Mouse (Mus musculus) embryonic facial prominence, embryonic 13.5 days (tissue): ENCODE results near the gene Stat3. TPM values are rescaled to one million over a fixed set of nuclear protein-coding genes. Genes with fewer than 3 reads are reported as not detected.

Experiments used
- ATAC-seq: fragments of 200-750 bp; cut with Nextera tagmentation; 2 replicates; pipeline ENCODE4 v1.8.0; 2017; ENCODE audit warnings: low read depth; ENCODE audit not compliant: insufficient number of reproducible peaks, insufficient read depth, low FRiP score, low TSS enrichment
- H3K27ac ChIP-seq: fragments of 300-500 bp; sonication (generic); 2 replicates; pipeline ENCODE4 v1.5.1; 2015; ENCODE audit warnings: moderate library complexity, mild to moderate bottlenecking, inconsistent platforms
- H3K27me3 ChIP-seq: fragments of 300-500 bp; sonication (generic); 2 replicates; pipeline ENCODE4 v1.6.1; 2015; ENCODE audit warnings: mild to moderate bottlenecking, inconsistent platforms
- H3K36me3 ChIP-seq: fragments of 300-500 bp; sonication (generic); 2 replicates; pipeline ENCODE4 v1.6.1; 2015; ENCODE audit warnings: mild to moderate bottlenecking, inconsistent platforms
- H3K4me1 ChIP-seq: fragments of 300-500 bp; sonication (generic); 2 replicates; pipeline ENCODE4 v1.6.1; 2015; ENCODE audit warnings: inconsistent platforms
- H3K4me2 ChIP-seq: fragments of 300-500 bp; sonication (generic); 2 replicates; pipeline ENCODE4 v1.6.1; 2015; ENCODE audit warnings: moderate library complexity, mild to moderate bottlenecking, inconsistent platforms
- H3K4me3 ChIP-seq: fragments of 300-500 bp; sonication (generic); 2 replicates; pipeline ENCODE4 v1.5.1; 2015; ENCODE audit warnings: mild to moderate bottlenecking, inconsistent platforms
- H3K9ac ChIP-seq: fragments of 300-500 bp; sonication (generic); 2 replicates; pipeline ENCODE4 v1.6.1; 2015; ENCODE audit warnings: mild to moderate bottlenecking, inconsistent platforms
- H3K9me3 ChIP-seq: fragments of 300-500 bp; sonication (generic); 2 replicates; pipeline ENCODE4 v1.6.1; 2016; ENCODE audit warnings: inconsistent platforms
- WGBS: fragments of 180-500 bp; shearing (Covaris S2); methylation state at CpG from one replicate; pipeline ENCODE4 v1.1.7; 2015; ENCODE audit warnings: mixed read lengths; 5-methylcytosine and 5-hydroxymethylcytosine counted together
- polyA plus RNA-seq: library from polyadenylated mRNA; unstranded; fragments of >200 nt; fragmentation: Nextera tagmentation; extraction: Ambion mirVana; gene quantifications from 2 replicates; pipeline ENCODE4 v1.2.1, GENCODE M21; 2015

Stat3 gene
- polyA plus RNA-seq, 1 experiment from 2014 or later: 40.7 TPM

- no peak overlapping the region for H3K9ac ChIP-seq
- WGBS: 87% methylated on average over 7 of the region's 7 CpGs
- no peak overlapping the region for H3K4me2 ChIP-seq
- no peak overlapping the region for H3K4me3 ChIP-seq
- no peaks in the 10 kb centered on the region for H3K36me3 ChIP-seq
- H3K4me1 ChIP-seq: peaks cover 26% of the 10 kb centered on the region
- H3K27ac ChIP-seq: no peak overlapping the region
- H3K27me3 ChIP-seq: peaks cover 56% of the 10 kb centered on the region
- no peak for ATAC-seq
- H3K9me3 ChIP-seq: peaks cover 4% of the 10 kb centered on the region; the same call in 1 of the 2 replicates
Observed at GRCm38 (mm10) chr11:100973245-100973644, 33.9 kb upstream of the Stat3 start.

GRCm38 (mm10) chr11:100971455-100971854, 32.1 kb upstream of the Stat3 start:
- H3K27ac ChIP-seq: peak overlapping the region; percentile 89; the same call in 1 of the 2 replicates
- peak overlapping the region; percentile 88 for H3K4me2 ChIP-seq
- H3K9me3 ChIP-seq: peaks cover 4% of the 10 kb centered on the region; the same call in 1 of the 2 replicates
- ATAC-seq: no peak
- no peaks in the 10 kb centered on the region for H3K36me3 ChIP-seq
- no peak overlapping the region for H3K4me3 ChIP-seq
- 69% methylated on average over 10 of the region's 10 CpGs for WGBS
- H3K9ac ChIP-seq: no peak overlapping the region; the same call in 1 of the 2 replicates
- H3K4me1 ChIP-seq: peaks cover 38% of the 10 kb centered on the region
- peaks cover 73% of the 10 kb centered on the region for H3K27me3 ChIP-seq

GRCm38 (mm10) chr11:100970557-100970937, 31.2 kb upstream of the Stat3 start, which contains the start of gene Cavin1:
Cavin1 (minus strand) TSS chr11:100970887.
- 2% methylated on average over 20 of the region's 20 CpGs for WGBS
- ATAC-seq: peak; percentile 92
- H3K9me3 ChIP-seq: peaks cover under 1% of the 10 kb centered on the region; the same call in 1 of the 2 replicates
- H3K4me2 ChIP-seq: peak within 1 kb of the TSS; percentile 88
- peak within 1 kb of the TSS; percentile 87 for H3K9ac ChIP-seq
- H3K27ac ChIP-seq: peak within 1 kb of the TSS; percentile 89
- H3K4me1 ChIP-seq: peaks cover 46% of the 10 kb centered on the region
- peaks cover 81% of the 10 kb centered on the region for H3K27me3 ChIP-seq
- H3K36me3 ChIP-seq: no peaks in the 10 kb centered on the region
- H3K4me3 ChIP-seq: peak within 1 kb of the TSS; percentile 76

GRCm38 (mm10) chr11:100969744-100970556, 30.6 kb upstream of the Stat3 start:
- Histone ChIP-seq H3K9ac (peak overlapping the region; percentile 87), H3K27ac (peak overlapping the region; percentile 89), H3K4me3 (peak overlapping the region; percentile 76), H3K9me3 (no peaks in the 10 kb centered on the region), H3K36me3 (no peaks in the 10 kb centered on the region), H3K4me2 (peak overlapping the region; percentile 88), H3K4me1 (peaks cover 51% of the 10 kb centered on the region), H3K27me3 (peaks cover 79% of the 10 kb centered on the region)
- ATAC-seq: peak; percentile 48; the same call in 1 of the 2 replicates
- WGBS: under 1% methylated on average over 65 of the region's 65 CpGs

- peak overlapping the region; percentile 88 for H3K4me2 ChIP-seq
- H3K9me3 ChIP-seq: no peaks in the 10 kb centered on the region
- ATAC-seq: no peak
- H3K27ac ChIP-seq: peak overlapping the region; percentile 89; the same call in 1 of the 2 replicates
- peak overlapping the region; percentile 87 for H3K9ac ChIP-seq
- 7% methylated on average over 35 of the region's 35 CpGs for WGBS
- H3K4me1 ChIP-seq: peaks cover 54% of the 10 kb centered on the region
- H3K36me3 ChIP-seq: no peaks in the 10 kb centered on the region
- H3K27me3 ChIP-seq: peaks cover 75% of the 10 kb centered on the region
- H3K4me3 ChIP-seq: peak overlapping the region; percentile 76
Observed at GRCm38 (mm10) chr11:100969189-100969743, 29.9 kb upstream of the Stat3 start.

GRCm38 (mm10) chr11:100968501-100968900, 29.2 kb upstream of the Stat3 start:
- H3K4me2 ChIP-seq: peak overlapping the region; percentile 88
- peaks cover 72% of the 10 kb centered on the region for H3K27me3 ChIP-seq
- peaks cover 61% of the 10 kb centered on the region for H3K4me1 ChIP-seq
- peak overlapping the region; percentile 76 for H3K4me3 ChIP-seq
- H3K9me3 ChIP-seq: no peaks in the 10 kb centered on the region
- ATAC-seq: no peak
- H3K9ac ChIP-seq: peak overlapping the region; percentile 87
- no peaks in the 10 kb centered on the region for H3K36me3 ChIP-seq
- no peak overlapping the region for H3K27ac ChIP-seq
- WGBS: 77% methylated on average over 5 of the region's 5 CpGs

GRCm38 (mm10) chr11:100967881-100968420, 28.6 kb upstream of the Stat3 start:
- WGBS: 87% methylated on average over 5 of the region's 5 CpGs
- H3K27me3 ChIP-seq: peaks cover 67% of the 10 kb centered on the region

GRCm38 (mm10) chr11:100967376-100967775, 28.0 kb upstream of the Stat3 start:
- Histone ChIP-seq H3K36me3 (no peaks in the 10 kb centered on the region), H3K4me1 (peaks cover 72% of the 10 kb centered on the region), H3K27me3 (peaks cover 63% of the 10 kb centered on the region), H3K9me3 (no peaks in the 10 kb centered on the region), H3K27ac (no peak overlapping the region), H3K9ac (no peak overlapping the region), H3K4me2 (peak overlapping the region; percentile 88; the same call in 1 of the 2 replicates), H3K4me3 (peak overlapping the region; percentile 76; the same call in 1 of the 2 replicates)
- 55% methylated on average over 5 of the region's 5 CpGs for WGBS
- ATAC-seq: no peak

More at GRCm38 (mm10) chr11:100967881-100968420, 28.6 kb upstream of the Stat3 start:
- Histone ChIP-seq H3K9ac (no peak overlapping the region; the same call in 1 of the 2 replicates), H3K36me3 (no peaks in the 10 kb centered on the region), H3K27ac (no peak overlapping the region), H3K4me3 (peak overlapping the region; percentile 76), H3K9me3 (no peaks in the 10 kb centered on the region), H3K4me2 (peak overlapping the region; percentile 88), H3K4me1 (peaks cover 67% of the 10 kb centered on the region)
- no peak for ATAC-seq

- Histone ChIP-seq H3K4me3 (no peak overlapping the region), H3K27ac (no peak overlapping the region), H3K27me3 (peaks cover 49% of the 10 kb centered on the region), H3K9ac (no peak overlapping the region), H3K4me1 (peaks cover 69% of the 10 kb centered on the region), H3K4me2 (no peak overlapping the region), H3K36me3 (no peaks in the 10 kb centered on the region), H3K9me3 (no peaks in the 10 kb centered on the region)
- 70% methylated on average over 6 of the region's 6 CpGs for WGBS
- ATAC-seq: no peak
Observed at GRCm38 (mm10) chr11:100965760-100966159, 26.4 kb upstream of the Stat3 start.

- WGBS: 82% methylated on average over 6 of the region's 6 CpGs
- Histone ChIP-seq H3K36me3 (no peaks in the 10 kb centered on the region), H3K27ac (peak overlapping the region; percentile 51; the same call in 1 of the 2 replicates), H3K27me3 (peaks cover 47% of the 10 kb centered on the region), H3K4me3 (no peak overlapping the region), H3K9me3 (no peaks in the 10 kb centered on the region), H3K9ac (no peak overlapping the region), H3K4me2 (peak overlapping the region; percentile 2; the same call in 1 of the 2 replicates), H3K4me1 (peaks cover 70% of the 10 kb centered on the region)
- ATAC-seq: no peak
Observed at GRCm38 (mm10) chr11:100964901-100965542, 25.7 kb upstream of the Stat3 start.

GRCm38 (mm10) chr11:100964180-100964579, 24.8 kb upstream of the Stat3 start:
- no peaks in the 10 kb centered on the region for H3K36me3 ChIP-seq
- H3K27me3 ChIP-seq: peaks cover 41% of the 10 kb centered on the region
- peak overlapping the region; percentile 2; the same call in 1 of the 2 replicates for H3K4me2 ChIP-seq
- H3K9ac ChIP-seq: no peak overlapping the region; the same call in 1 of the 2 replicates
- no peaks in the 10 kb centered on the region for H3K9me3 ChIP-seq
- H3K27ac ChIP-seq: peak overlapping the region; percentile 55; the same call in 1 of the 2 replicates
- ATAC-seq: no peak
- H3K4me3 ChIP-seq: no peak overlapping the region
- peaks cover 77% of the 10 kb centered on the region for H3K4me1 ChIP-seq
- WGBS: 79% methylated on average over 7 of the region's 7 CpGs
